Mouse (Mus musculus) small intestine, adult 2 months (tissue): Measurements from ENCODE around the gene Rab23.

ENCODE experiments used
- CTCF ChIP-seq: fragments of 200-500 bp; IDR thresholded peaks from 2 replicates; pipeline ENCODE4 v1.5.1; 2012; ENCODE audit warnings: low read depth, mild to moderate bottlenecking, control low read depth, inconsistent platforms, low read length, moderate library complexity, mixed read lengths; ENCODE audit not compliant: insufficient replicate concordance, insufficient read length; ENCODE audit errors: extremely low read depth
- POLR2A ChIP-seq: fragments of 200-500 bp; IDR thresholded peaks from 2 replicates; pipeline ENCODE4 v1.6.1; 2012; ENCODE audit warnings: low read depth, mild to moderate bottlenecking, control low read depth, inconsistent platforms, low read length, moderate library complexity

DNA sequence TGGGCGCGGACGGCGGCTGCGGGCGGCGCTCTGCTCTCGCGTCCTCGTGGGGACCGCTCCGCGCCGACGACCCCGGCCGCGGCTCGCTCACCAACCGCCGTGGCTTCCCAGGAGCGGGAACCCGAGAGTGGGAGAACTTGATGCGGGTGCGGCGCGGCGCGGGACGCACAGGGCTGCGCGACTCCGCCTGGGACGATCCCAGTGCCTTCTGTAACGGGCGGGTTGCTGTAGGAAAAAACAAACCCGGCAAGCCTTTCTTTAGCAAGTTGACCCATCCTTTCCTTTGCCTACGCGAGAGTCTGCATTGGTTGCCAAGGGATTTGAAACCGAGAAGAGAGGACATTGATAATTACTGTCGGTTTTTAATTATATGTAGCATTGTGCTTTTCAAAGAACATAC, 544 bp downstream of the Rab23 start:
- TF ChIP-seq POLR2A (no peak), CTCF (no peak)
